Mouse (Mus musculus) olfactory bulb, adult 2 months (tissue): ENCODE results near the gene Sub1.

Source experiments
- CTCF ChIP-seq: fragments of 200-500 bp; IDR thresholded peaks from 2 replicates; pipeline ENCODE4 v1.5.1; 2012; ENCODE audit warnings: low read depth, mild to moderate bottlenecking, low read length, moderate library complexity; ENCODE audit not compliant: insufficient read depth
- POLR2A ChIP-seq: fragments of 200-500 bp; IDR thresholded peaks from 2 replicates; pipeline ENCODE4 v1.6.1; 2012; ENCODE audit warnings: mild to moderate bottlenecking, low read depth, low read length, moderate library complexity; ENCODE audit not compliant: insufficient read depth

GRCm38 (mm10) chr15:12024791-12025268, 28.0 kb upstream of the Sub1 start:
- TF ChIP-seq CTCF (no peak), POLR2A (no peak)
